Mouse (Mus musculus) pancreas, adult 10 weeks (tissue): ENCODE measurements around the gene BC025446. TPM values are rescaled to one million over a fixed set of nuclear protein-coding genes. Genes with fewer than 3 reads are reported as not detected.

Experiments
- polyA plus RNA-seq: library from polyadenylated mRNA; stranded (reverse); fragments of 350-450 nt; fragmentation: Illumina TruSeq; extraction: RNeasy Lipid Tissue Mini Kit (QIAGEN cat#74804); gene quantifications from one replicate; pipeline ENCODE4 v1.2.3, GENCODE M21; 2015; ENCODE audit warnings: low read depth, low replicate concordance; ENCODE audit not compliant: insufficient read depth

BC025446 gene
- not detected for polyA plus RNA-seq

GRCm38 (mm10) chr15:75215778-75216691 lies at the start of gene BC025446:
Gene BC025446, plus strand, starts transcription at chr15:75216376.

GRCm38 (mm10) chr15:75268121-75268520 lies 51.9 kb downstream of the BC025446 start, which contains the start of gene Ly6f:
Gene Ly6f, plus strand, starts transcription at chr15:75268421.

Other genes with a start within 250 kb of the BC025446 start
- not detected for gene Ly6i, start 232.9 kb upstream of the BC025446 start, polyA plus RNA-seq
- gene Ly6a, start 218.3 kb upstream of the BC025446 start, polyA plus RNA-seq, result 175 TPM
- gene Ly6c1, start 167.5 kb upstream of the BC025446 start, polyA plus RNA-seq, result 182 TPM
- gene Ly6c2, start 104.4 kb upstream of the BC025446 start, polyA plus RNA-seq, result 0.98 TPM
- not detected for gene Ly6g, start 61.1 kb upstream of the BC025446 start, polyA plus RNA-seq
- gene Ly6f, start 52.0 kb downstream of the BC025446 start, polyA plus RNA-seq, result not detected